In genomic region chr16:49375108-49375507, GRCm38 (mm10) we compare ENCODE assay signal across 32 mouse cellular contexts.
"Had no signal": no experiment of that assay in that cellular context is flagged by ENCODE, and none has a peak within 500 bp of the region (broad histone marks: within the 10 kb centered on the region; RNA-seq: fewer than 3 reads in every experiment).

No protein-coding gene starts in this region.

- H3K27me3 ChIP-seq: limb, embryonic 12.5 days; limb, embryonic 13.5 days; limb, embryonic 15.5 days; liver, embryonic 12.5 days; liver, embryonic 13.5 days; liver, embryonic 15.5 days; lung, embryonic 15.5 days; megakaryocyte, embryonic 14.5 days; midbrain, embryonic 12.5 days; midbrain, embryonic 13.5 days; midbrain, embryonic 15.5 days had no signal

- H3K27ac ChIP-seq: left cerebral cortex, adult 2 months; limb, embryonic 10.5 days; limb, embryonic 12.5 days; limb, embryonic 13.5 days; limb, embryonic 15.5 days; liver, embryonic 12.5 days; liver, embryonic 13.5 days; liver, embryonic 14.5 days; liver, embryonic 15.5 days; lung, embryonic 15.5 days; macrophage; midbrain, embryonic 10.5 days; midbrain, embryonic 12.5 days; midbrain, embryonic 13.5 days; midbrain, embryonic 15.5 days had no signal

- H3K9ac ChIP-seq: limb, embryonic 12.5 days; limb, embryonic 13.5 days; limb, embryonic 15.5 days; liver, embryonic 12.5 days; liver, embryonic 13.5 days; liver, embryonic 14.5 days; liver, embryonic 15.5 days; liver, postnatal 0 days; lung, embryonic 14.5 days; lung, embryonic 15.5 days; midbrain, embryonic 12.5 days; midbrain, embryonic 13.5 days; midbrain, embryonic 15.5 days had no signal

- H3K4me2 ChIP-seq: limb, embryonic 12.5 days; limb, embryonic 13.5 days; limb, embryonic 15.5 days; liver, embryonic 11.5 days; liver, embryonic 12.5 days; liver, embryonic 13.5 days; liver, embryonic 15.5 days; lung, embryonic 14.5 days; lung, embryonic 15.5 days; midbrain, embryonic 11.5 days; midbrain, embryonic 12.5 days; midbrain, embryonic 13.5 days; midbrain, embryonic 15.5 days had no signal

- H3K4me1 ChIP-seq: limb, embryonic 10.5 days; limb, embryonic 12.5 days; limb, embryonic 13.5 days; limb, embryonic 15.5 days; liver, embryonic 12.5 days; liver, embryonic 13.5 days; liver, embryonic 15.5 days; lung, embryonic 15.5 days; midbrain, embryonic 10.5 days; midbrain, embryonic 12.5 days; midbrain, embryonic 13.5 days; midbrain, embryonic 15.5 days had no signal

- H3K4me3 ChIP-seq: left cerebral cortex, adult 2 months; limb, embryonic 10.5 days; limb, embryonic 12.5 days; limb, embryonic 13.5 days; limb, embryonic 15.5 days; liver, embryonic 12.5 days; liver, embryonic 13.5 days; liver, embryonic 15.5 days; lung, embryonic 15.5 days; megakaryocyte, embryonic 14.5 days; midbrain, embryonic 10.5 days; midbrain, embryonic 12.5 days; midbrain, embryonic 13.5 days; midbrain, embryonic 15.5 days had no signal

- DNase-seq: layer of hippocampus, postnatal 36 days; left cerebral cortex, postnatal 4 days; liver; liver, embryonic 13.5 days; liver, postnatal 0 days; lung, adult 18-20 months; lung, adult 2 months; lung, embryonic 14.5 days; lung, postnatal 10 days; lung, postnatal 14 days; lung, postnatal 36 days; lung, postnatal 4 days; midbrain, embryonic 14.5 days had no signal

- H3K36me3 ChIP-seq: limb, embryonic 10.5 days; limb, embryonic 12.5 days; limb, embryonic 13.5 days; limb, embryonic 15.5 days; liver, embryonic 12.5 days; liver, embryonic 13.5 days; liver, embryonic 15.5 days; lung, embryonic 15.5 days; midbrain, embryonic 10.5 days; midbrain, embryonic 12.5 days; midbrain, embryonic 13.5 days; midbrain, embryonic 15.5 days had no signal

- H3K9me3 ChIP-seq: limb, embryonic 10.5 days; limb, embryonic 12.5 days; limb, embryonic 13.5 days; limb, embryonic 15.5 days; liver, embryonic 12.5 days; liver, embryonic 13.5 days; liver, embryonic 15.5 days; lung, embryonic 15.5 days; megakaryocyte, embryonic 14.5 days; midbrain, embryonic 10.5 days; midbrain, embryonic 12.5 days; midbrain, embryonic 13.5 days; midbrain, embryonic 15.5 days had no signal

- ATAC-seq: liver, embryonic 12.5 days; liver, postnatal 0 days; lung, postnatal 0 days; midbrain, embryonic 13.5 days; midbrain, embryonic 15.5 days; midbrain, embryonic 16.5 days had no signal
